Mouse (Mus musculus): Measurements from ENCODE around the gene Cdkl1.

GRCm38 (mm10) chr12:69722857-69723256 is 68.2 kb downstream of the Cdkl1 start:
- no peak for TF ChIP-seq POLR2A (IDR thresholded peaks at IDR 0.05; ENCODE audit: low read depth, low read length)
- TF ChIP-seq CTCF (IDR thresholded peaks at IDR 0.05; ENCODE audit: borderline replicate concordance, insufficient read depth, low read length), result no peak

Data from embryonic fibroblast, embryonic 13.5 days (primary cell).